Mouse (Mus musculus) erythroblast, embryonic 14.5 days (primary cell): ENCODE data around the gene Ifna5.

ENCODE experiments used
- GATA1 ChIP-seq: IDR thresholded peaks from 2 replicates; pipeline ENCODE4 v1.6.1; 2012; ENCODE audit warnings: low read length, inconsistent platforms, mixed read lengths
- TAL1 ChIP-seq: IDR thresholded peaks from 3 replicates; pipeline ENCODE4 v1.6.1; 2012; ENCODE audit warnings: low read length, inconsistent platforms, mixed read lengths

- TF ChIP-seq TAL1: no peak
- no peak for TF ChIP-seq GATA1
Measured at GRCm38 (mm10) chr4:88872691-88873090, 37.4 kb downstream of the Ifna5 start.
